Mouse (Mus musculus): ENCODE data around the gene Rhox3a.
"Not testable (repeated sequence)": the region's sequence is repeated elsewhere in the genome, so short reads cannot be mapped to it uniquely, and the experiment has no call there.

Rhox3a gene

DNA sequence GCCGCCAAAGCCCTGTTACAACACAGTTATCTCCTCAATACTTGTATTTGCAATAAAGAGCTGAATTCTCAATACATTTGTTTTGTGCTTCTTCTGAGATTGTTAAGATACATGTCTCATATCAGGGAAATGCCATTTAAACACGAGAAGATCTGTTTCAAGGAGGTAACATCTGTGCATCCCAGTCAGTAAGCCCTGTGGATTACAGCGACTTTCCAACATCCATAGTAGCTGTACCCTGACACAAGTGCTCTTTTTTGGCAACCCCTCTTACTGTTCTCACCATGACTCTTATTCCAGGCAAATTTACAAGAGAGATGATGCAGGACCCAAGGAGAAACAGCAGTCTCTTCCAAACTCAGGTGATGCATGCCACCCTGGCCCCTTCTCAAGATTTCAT, at the start of gene Rhox3a:
Gene Rhox3a (plus strand): TSS at position 301 of the 400 bp plus-strand sequence.
- not testable (repeated sequence) for DNase-seq (ENCODE audit: low read depth, low spot score)

DNA sequence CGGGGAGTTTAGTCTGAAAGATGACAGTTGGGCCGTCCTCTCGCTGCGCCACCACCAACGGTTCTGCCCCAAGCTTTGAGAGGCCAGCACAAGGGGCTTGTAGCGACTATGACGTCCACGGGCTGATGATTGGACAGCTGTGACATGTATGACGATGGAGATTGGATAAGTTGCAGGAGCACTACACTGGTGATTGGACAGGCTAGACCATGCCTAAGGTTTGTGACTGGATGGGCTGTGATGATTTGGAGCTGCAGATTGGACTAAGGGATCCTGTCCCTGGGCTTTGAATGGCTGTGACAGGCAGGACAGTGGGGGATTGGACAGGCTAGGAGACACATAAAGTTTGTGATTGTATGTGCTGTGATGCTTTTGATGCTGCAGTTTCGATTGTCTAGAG, 38.8 kb upstream of the Rhox3a start, which contains the start of gene Gm9:
Gene Gm9 (minus strand): TSS at position 101 of the 400 bp plus-strand sequence.
- no peak for DNase-seq (ENCODE audit: low read depth, low spot score)

DNA sequence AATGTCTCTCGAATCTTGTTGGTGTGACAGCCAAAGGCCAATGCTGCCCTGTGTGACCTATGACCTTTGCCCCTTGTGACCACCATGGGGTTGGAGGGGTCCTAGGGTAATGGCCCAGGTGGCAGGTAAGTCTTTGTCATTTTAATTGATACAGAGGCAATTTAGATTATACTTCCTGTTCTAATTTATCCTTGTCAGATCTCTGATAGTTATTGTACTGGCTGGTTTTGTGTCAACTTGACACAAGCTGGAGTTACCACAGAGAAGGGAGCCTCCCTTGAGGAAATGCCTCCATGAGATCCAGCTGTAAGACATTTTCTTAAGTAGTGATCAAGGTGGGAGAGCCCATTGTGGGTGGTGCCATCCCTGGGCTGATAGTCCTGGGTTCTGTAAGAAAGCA, 27.6 kb upstream of the Rhox3a start, which contains the start of gene Rhox1:
Gene Rhox1 (minus strand): TSS at position 101 of the 400 bp plus-strand sequence.
- DNase-seq (ENCODE audit: low read depth, low spot score), result not testable (repeated sequence)

DNA sequence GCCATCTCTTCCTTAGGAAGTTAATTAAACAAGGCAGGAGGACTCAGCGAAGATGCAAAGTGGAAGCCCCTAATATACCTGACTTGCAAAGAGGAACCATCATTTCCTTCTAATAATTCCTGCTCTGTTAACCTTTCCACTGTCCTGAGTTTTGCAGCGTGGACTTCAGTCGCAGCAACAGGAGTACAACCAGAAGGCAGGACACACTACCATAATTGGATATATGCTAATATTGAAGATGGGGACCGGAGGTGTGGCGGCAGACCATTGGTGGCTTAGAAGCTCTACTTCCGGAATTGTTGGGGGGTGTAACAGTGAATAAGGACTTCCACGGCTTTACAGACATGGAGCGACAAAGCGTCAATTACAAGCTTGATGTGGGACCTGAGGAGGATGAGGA, 5.0 kb upstream of the Rhox3a start, which contains the start of gene Rhox2a:
Gene Rhox2a (plus strand): TSS at position 301 of the 400 bp plus-strand sequence.
- DNase-seq (ENCODE audit: low read depth, low spot score), result not testable (repeated sequence)

DNA sequence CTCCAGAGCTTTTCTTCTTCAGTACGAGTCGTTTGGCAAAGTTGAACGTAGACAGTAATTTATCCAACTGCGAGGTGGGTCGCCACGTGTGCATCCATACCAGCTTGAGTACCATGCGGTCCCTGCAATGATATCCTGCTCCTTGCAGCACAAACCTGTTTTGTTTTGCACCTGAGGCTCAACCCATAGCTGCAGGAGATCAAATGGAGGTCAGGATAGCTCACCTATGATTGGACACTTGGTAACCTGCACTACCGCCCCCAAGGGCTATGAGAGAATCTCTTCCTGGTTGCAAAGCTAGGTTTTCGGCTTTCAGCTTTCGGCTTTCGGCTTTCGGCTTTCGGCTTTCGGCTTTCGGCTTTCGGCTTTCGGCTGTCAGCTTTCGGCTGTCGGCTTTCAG, 15.3 kb downstream of the Rhox3a start, which contains the start of gene Rhox4a:
Gene Rhox4a (plus strand): TSS at position 301 of the 400 bp plus-strand sequence.
- DNase-seq (ENCODE audit: low read depth, low spot score), result not testable (repeated sequence)
